Comparison of ENCODE assay signal across 21 mouse cellular contexts in genomic region chr1:75510154-75510553, GRCm38 (mm10). TPM values are rescaled to one million over a fixed set of nuclear protein-coding genes. Genes with fewer than 3 reads are reported as not detected.
A peak's percentile ranks its signal among the peaks of the same experiment; 100 is the strongest.
DNase-seq lines count a peak whose midpoint lies in the region; ATAC-seq and TF ChIP-seq lines count a peak whose summit lies in the region.
"Had no signal": no experiment of that assay in that cellular context is flagged by ENCODE, and none has a peak within 500 bp of the region (broad histone marks: within the 10 kb centered on the region; RNA-seq: fewer than 3 reads in every experiment).

No protein-coding gene starts in this region.

- H3K9ac ChIP-seq in heart, embryonic 12.5 days: no peak overlapping the region
- no peak overlapping the region for H3K9ac ChIP-seq in heart, adult 2 months (ENCODE audit: low read depth, low read length)
- H3K9ac ChIP-seq in lung, embryonic 14.5 days: no peak overlapping the region
- H3K9ac ChIP-seq: embryonic facial prominence, embryonic 12.5 days; forebrain, postnatal 0 days; hindbrain, embryonic 15.5 days; limb, embryonic 13.5 days; liver, embryonic 12.5 days; midbrain, embryonic 13.5 days had no signal

- H3K36me3 ChIP-seq in heart, embryonic 12.5 days: no peaks in the 10 kb centered on the region
- no peaks in the 10 kb centered on the region for H3K36me3 ChIP-seq in heart, adult 2 months (ENCODE audit: control insufficient read depth, insufficient read depth, low read length)
- no peaks in the 10 kb centered on the region for H3K36me3 ChIP-seq in lung, embryonic 14.5 days (ENCODE audit: insufficient read depth)
- H3K36me3 ChIP-seq in E14TG2a.4 (ENCODE audit: insufficient read depth, low read length): 0 out of 2 replicates have a peak, but pooled peaks cover 7% of the 10 kb centered on the region
- H3K36me3 ChIP-seq: embryonic facial prominence, embryonic 12.5 days; hindbrain, embryonic 15.5 days; limb, embryonic 13.5 days; liver, embryonic 12.5 days; midbrain, embryonic 13.5 days had no signal

- TF ChIP-seq POLR2A in heart, adult 2 months (IDR thresholded peaks at IDR 0.05; ENCODE audit: insufficient read depth, low read depth, low read length): no peak

- H3K27me3 ChIP-seq in heart, embryonic 12.5 days (replicated peaks): no peaks in the 10 kb centered on the region
- H3K27me3 ChIP-seq in heart, adult 2 months (ENCODE audit: control insufficient read depth, insufficient read depth, low read length): no peaks in the 10 kb centered on the region
- no peaks in the 10 kb centered on the region for H3K27me3 ChIP-seq in lung, embryonic 14.5 days (ENCODE audit: insufficient read depth, low read length)
- H3K27me3 ChIP-seq in E14TG2a.4 (ENCODE audit: insufficient read depth, low read length): peaks cover 31% of the 10 kb centered on the region
- H3K27me3 ChIP-seq: embryonic facial prominence, embryonic 12.5 days had no signal

- H3K27ac ChIP-seq in heart, embryonic 12.5 days (ENCODE audit: poor library complexity, severe bottlenecking): peak overlapping the region; percentile 99
- H3K27ac ChIP-seq in heart, adult 2 months: no peak overlapping the region
- H3K27ac ChIP-seq in lung, embryonic 14.5 days (ENCODE audit: low read depth): no peak overlapping the region
- H3K27ac ChIP-seq: embryonic facial prominence, embryonic 12.5 days; hindbrain, embryonic 15.5 days; limb, embryonic 13.5 days; liver, embryonic 12.5 days; midbrain, embryonic 13.5 days; stomach, postnatal 0 days had no signal

- TF ChIP-seq EP300 in heart, adult 2 months (IDR thresholded peaks at IDR 0.05; ENCODE audit: insufficient read depth, low read depth, low read length): no peak

- ATAC-seq in heart, embryonic 12.5 days (ENCODE audit: insufficient number of reproducible peaks, low FRiP score): no peak
- no peak for ATAC-seq in lung, embryonic 14.5 days (ENCODE audit: insufficient read depth)
- ATAC-seq: CD4-positive, CD25-positive, alpha-beta regulatory T cell, adult 4 months; forebrain, postnatal 0 days; liver, embryonic 12.5 days; midbrain, embryonic 13.5 days had no signal

- H3K79me2 ChIP-seq in heart, adult 2 months (replicated peaks; ENCODE audit: control insufficient read depth, insufficient read depth, low read length): no peaks in the 10 kb centered on the region

- 46% methylated on average over 5 of the region's 5 CpGs for WGBS in heart, embryonic 12.5 days
- WGBS in heart, adult 2 months: 28% methylated on average over 5 of the region's 5 CpGs
- WGBS in lung, embryonic 14.5 days: 59% methylated on average over 5 of the region's 5 CpGs

- no peak for TF ChIP-seq CTCF in heart, adult 2 months (IDR thresholded peaks at IDR 0.05)
- TF ChIP-seq CTCF in lung, embryonic 14.5 days (IDR thresholded peaks at IDR 0.05; ENCODE audit: low read depth): no peak
- no peak for TF ChIP-seq CTCF in E14TG2a.4 (conservative IDR thresholded peaks at IDR 0.05; ENCODE audit: low read length)

- intact Hi-C loops in heart, adult 2 months (cut with DNase I): no loop called here

- no peak overlapping the region for H3K4me3 ChIP-seq in heart, embryonic 12.5 days
- H3K4me3 ChIP-seq in heart, adult 2 months: no peak overlapping the region
- H3K4me3 ChIP-seq in lung, embryonic 14.5 days (ENCODE audit: low read depth, low read length): no peak overlapping the region
- H3K4me3 ChIP-seq in E14TG2a.4 (replicated peaks; ENCODE audit: low read length): peak overlapping the region; percentile 77
- H3K4me3 ChIP-seq: embryonic facial prominence, embryonic 12.5 days; hindbrain, embryonic 15.5 days; limb, embryonic 13.5 days; liver, embryonic 12.5 days; midbrain, embryonic 13.5 days had no signal

- peak overlapping the region; percentile 7; the same call in 1 of the 2 replicates for H3K4me2 ChIP-seq in heart, embryonic 12.5 days
- no peak overlapping the region for H3K4me2 ChIP-seq in lung, embryonic 14.5 days
- H3K4me2 ChIP-seq: embryonic facial prominence, embryonic 12.5 days; hindbrain, embryonic 15.5 days; limb, embryonic 13.5 days; liver, embryonic 12.5 days; midbrain, embryonic 13.5 days had no signal

- H3K4me1 ChIP-seq in heart, embryonic 12.5 days (replicated peaks): peaks cover 65% of the 10 kb centered on the region
- H3K4me1 ChIP-seq in heart, adult 2 months (ENCODE audit: control insufficient read depth, insufficient read depth, low read length): peaks cover 4% of the 10 kb centered on the region; the same call in 1 of the 2 replicates
- peaks cover 14% of the 10 kb centered on the region for H3K4me1 ChIP-seq in lung, embryonic 14.5 days (ENCODE audit: insufficient read depth)
- H3K4me1 ChIP-seq in E14TG2a.4 (replicated peaks; ENCODE audit: low read depth, low read length): peaks cover 81% of the 10 kb centered on the region

- no peak for DNase-seq in heart, adult 2 months
- peak; percentile 19 for DNase-seq in lung, embryonic 14.5 days
- DNase-seq in lung, postnatal 36 days: no peak
- DNase-seq in R1 (ENCODE audit: low read depth, low spot score): peak; percentile 91
- no peak for DNase-seq in adrenal gland, adult 2 months
- DNase-seq: forebrain, postnatal 0 days; gastrocnemius, postnatal 36 days; kidney, postnatal 25 days; layer of hippocampus, postnatal 36 days; right cerebral cortex, postnatal 14 days had no signal

- no peaks in the 10 kb centered on the region for H3K9me3 ChIP-seq in heart, embryonic 12.5 days (replicated peaks)
- H3K9me3 ChIP-seq in lung, embryonic 14.5 days (ENCODE audit: low read depth, low read length): no peaks in the 10 kb centered on the region
- no peaks in the 10 kb centered on the region for H3K9me3 ChIP-seq in E14TG2a.4 (ENCODE audit: low read length)
- H3K9me3 ChIP-seq: embryonic facial prominence, embryonic 12.5 days; hindbrain, embryonic 15.5 days; limb, embryonic 13.5 days; liver, embryonic 12.5 days; midbrain, embryonic 13.5 days had no signal

RNA-seq across cellular contexts. Expression of gene Inha, which starts 3.3 kb away (rescaled TPM):
- 7.5 and 9.2 TPM in 2 replicates for polyA plus RNA-seq in heart, embryonic 12.5 days (2016; fragmentation: Nextera tagmentation; extraction: Ambion mirVana)
- 1 to 10 TPM; 4.1 to 4.3 TPM for total RNA-seq in heart, adult 2 months (2021)
- 17.0 and 20.4 TPM in 2 replicates for polyA plus RNA-seq in heart, adult 2 months (2012; rRNA removed)
- polyA plus RNA-seq in lung, embryonic 14.5 days (2014; fragmentation: Nextera tagmentation; extraction: Ambion mirVana): 1.7 and 2.1 TPM in 2 replicates
- total RNA-seq in adrenal gland, adult 2 months (2021): 10 to 100 TPM; 15.0 to 38.5 TPM
- polyA plus RNA-seq in adrenal gland, adult 2 months (2012; rRNA removed): 193 and 227 TPM in 2 replicates
- total RNA-seq: megakaryocyte, adult 5-6 weeks had no signal
- polyA plus RNA-seq: CD4-positive, CD25-positive, alpha-beta regulatory T cell, adult 4 months had no signal

RNA-seq across cellular contexts. Expression of gene Obsl1, which starts 3.9 kb away (rescaled TPM):
- 137 and 147 TPM in 2 replicates for polyA plus RNA-seq in heart, embryonic 12.5 days (2016; fragmentation: Nextera tagmentation; extraction: Ambion mirVana)
- total RNA-seq in heart, adult 2 months (2021): 100 to 1,000 TPM; 117 to 131 TPM
- 87.8 and 119 TPM in 2 replicates for polyA plus RNA-seq in heart, adult 2 months (2012; rRNA removed)
- 83.9 and 93.3 TPM in 2 replicates for polyA plus RNA-seq in lung, embryonic 14.5 days (2014; fragmentation: Nextera tagmentation; extraction: Ambion mirVana)
- total RNA-seq in adrenal gland, adult 2 months (2021): 10 to 100 TPM; 35.9 to 56.6 TPM
- 81.5 and 101 TPM in 2 replicates for polyA plus RNA-seq in adrenal gland, adult 2 months (2012; rRNA removed)
- total RNA-seq: megakaryocyte, adult 5-6 weeks had no signal
- polyA plus RNA-seq: CD4-positive, CD25-positive, alpha-beta regulatory T cell, adult 4 months had no signal

RNA-seq across cellular contexts. Expression of gene Stk11ip, which starts 11.2 kb away (rescaled TPM):
- 20.5 and 20.9 TPM in 2 replicates for polyA plus RNA-seq in heart, embryonic 12.5 days (2016; fragmentation: Nextera tagmentation; extraction: Ambion mirVana)
- total RNA-seq in heart, adult 2 months (2021): 1 to 10 TPM; 7.3 to 7.7 TPM
- 12.9 and 19.8 TPM in 2 replicates for polyA plus RNA-seq in heart, adult 2 months (2012; rRNA removed)
- polyA plus RNA-seq in lung, embryonic 14.5 days (2014; fragmentation: Nextera tagmentation; extraction: Ambion mirVana): 18.5 and 19.0 TPM in 2 replicates
- total RNA-seq in adrenal gland, adult 2 months (2021): 10 to 100 TPM; 16.6 to 19.3 TPM
- polyA plus RNA-seq in adrenal gland, adult 2 months (2012; rRNA removed): 59.5 and 66.7 TPM in 2 replicates

RNA-seq across cellular contexts. Expression of gene Tmem198, which starts 30.8 kb away (rescaled TPM):
- 0.41 and 0.49 TPM in 2 replicates for polyA plus RNA-seq in heart, embryonic 12.5 days (2016; fragmentation: Nextera tagmentation; extraction: Ambion mirVana)
- under 1 TPM; 0.21 to 0.66 TPM for total RNA-seq in heart, adult 2 months (2021)
- polyA plus RNA-seq in heart, adult 2 months (2012; rRNA removed): 0.39 and 0.73 TPM in 2 replicates
- polyA plus RNA-seq in lung, embryonic 14.5 days (2014; fragmentation: Nextera tagmentation; extraction: Ambion mirVana): 0.26 and 0.72 TPM in 2 replicates
- total RNA-seq in adrenal gland, adult 2 months (2021): 1 to 10 TPM; 2.5 to 2.8 TPM
- 15.0 and 17.4 TPM in 2 replicates for polyA plus RNA-seq in adrenal gland, adult 2 months (2012; rRNA removed)
- total RNA-seq: hematopoietic stem cell, adult 5-6 weeks had no signal
- polyA plus RNA-seq: CD4-positive, CD25-positive, alpha-beta regulatory T cell, adult 4 months had no signal

RNA-seq across cellular contexts. Expression of gene Chpf, which starts 31.0 kb away (rescaled TPM):
- 35.2 and 37.8 TPM in 2 replicates for polyA plus RNA-seq in heart, embryonic 12.5 days (2016; fragmentation: Nextera tagmentation; extraction: Ambion mirVana)
- total RNA-seq in heart, adult 2 months (2021): 10 to 100 TPM; 23.2 to 25.0 TPM
- polyA plus RNA-seq in heart, adult 2 months (2012; rRNA removed): 26.9 and 37.8 TPM in 2 replicates
- 32.8 and 35.1 TPM in 2 replicates for polyA plus RNA-seq in lung, embryonic 14.5 days (2014; fragmentation: Nextera tagmentation; extraction: Ambion mirVana)
- 10 to 100 TPM; 50.9 to 57.8 TPM for total RNA-seq in adrenal gland, adult 2 months (2021)
- 250 and 268 TPM in 2 replicates for polyA plus RNA-seq in adrenal gland, adult 2 months (2012; rRNA removed)

Comparison
In these comparisons a context has a peak if more than half of its experiments do, and no peak if none do; other contexts are left out.
1. DNase-seq: peak in lung, embryonic 14.5 days (single experiment) and R1 (single experiment); none in heart, adult 2 months (0 of 2), lung, postnatal 36 days (single experiment) and adrenal gland, adult 2 months (single experiment).